Mouse (Mus musculus) embryonic fibroblast, embryonic 13.5 days (primary cell): Measurements from ENCODE around the gene Slc4a4.

Experiments
- CTCF ChIP-seq: IDR thresholded peaks from 2 replicates; pipeline ENCODE4 v1.5.1; 2011; ENCODE audit warnings: mild to moderate bottlenecking, control low read depth, low read length, moderate library complexity, borderline replicate concordance; ENCODE audit not compliant: insufficient read depth
- POLR2A ChIP-seq: IDR thresholded peaks from 2 replicates; pipeline ENCODE4 v1.6.1; 2011; ENCODE audit warnings: low read depth, mild to moderate bottlenecking, control low read depth, low read length, moderate library complexity

GRCm38 (mm10) chr5:89027518-89028085 is 141.0 kb downstream of the Slc4a4 start:
- TF ChIP-seq POLR2A (no peak), CTCF (no peak)
